Mouse (Mus musculus) embryonic fibroblast, embryonic 13.5 days (primary cell): ENCODE measurements around the gene Zfp982.
"Not testable (repeated sequence)": the region's sequence is repeated elsewhere in the genome, so short reads cannot be mapped to it uniquely, and the experiment has no call there.

Experiments used
- CTCF ChIP-seq: IDR thresholded peaks from 2 replicates; pipeline ENCODE4 v1.5.1; 2011; ENCODE audit warnings: mild to moderate bottlenecking, control low read depth, low read length, moderate library complexity, borderline replicate concordance; ENCODE audit not compliant: insufficient read depth
- POLR2A ChIP-seq: IDR thresholded peaks from 2 replicates; pipeline ENCODE4 v1.6.1; 2011; ENCODE audit warnings: low read depth, mild to moderate bottlenecking, control low read depth, low read length, moderate library complexity

- not testable (repeated sequence) for TF ChIP-seq CTCF, POLR2A
Observed at GRCm38 (mm10) chr4:147498772-147499613, 6.8 kb downstream of the Zfp982 start.
